Mouse (Mus musculus): ENCODE results near the gene Aaas.

Gene Aaas

DNA sequence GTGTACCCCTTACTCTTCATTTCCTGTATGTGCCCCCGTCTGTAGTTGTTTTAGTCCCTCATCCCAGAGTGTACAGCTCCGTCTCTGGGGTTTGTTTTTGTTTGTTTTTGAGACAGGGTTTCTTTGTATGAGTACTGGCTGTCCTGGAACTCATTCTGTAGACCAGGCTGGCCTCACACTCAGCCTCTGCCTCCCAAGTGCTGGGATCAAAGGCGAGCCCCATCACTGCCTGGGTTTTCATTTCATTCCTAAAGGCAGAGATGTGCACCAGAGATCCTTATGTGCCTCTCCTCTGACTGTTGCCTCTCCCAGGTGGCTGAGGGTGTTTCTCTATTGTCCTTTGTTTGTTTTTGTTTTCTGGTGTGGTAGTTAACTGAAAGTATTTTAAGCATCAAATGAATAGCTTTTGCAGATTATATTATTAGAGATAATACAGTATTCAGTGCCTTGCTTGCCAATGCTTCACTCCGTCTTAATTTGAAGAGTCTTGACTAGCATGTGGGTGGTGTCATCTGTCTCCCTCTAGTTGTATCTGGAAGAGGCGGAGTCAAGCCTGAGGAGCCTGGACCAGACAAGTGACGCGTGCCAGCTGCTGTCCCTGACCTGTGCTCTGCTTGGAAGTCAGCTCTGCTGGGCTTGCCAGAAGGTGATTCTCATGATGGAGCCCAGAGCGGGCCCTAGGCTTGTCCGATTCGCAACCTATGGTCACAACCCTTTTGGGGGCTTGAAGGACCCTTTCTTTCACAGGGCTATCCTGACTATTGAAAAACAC lies 40.3 kb downstream of the Aaas start:
- DNase-seq (ENCODE audit: low spot score in 2 of 2), result no peak

GRCm38 (mm10) chr15:102308717-102309116 lies 41.9 kb downstream of the Aaas start:
- DNase-seq (ENCODE audit: low spot score in 2 of 2), result no peak

DNA sequence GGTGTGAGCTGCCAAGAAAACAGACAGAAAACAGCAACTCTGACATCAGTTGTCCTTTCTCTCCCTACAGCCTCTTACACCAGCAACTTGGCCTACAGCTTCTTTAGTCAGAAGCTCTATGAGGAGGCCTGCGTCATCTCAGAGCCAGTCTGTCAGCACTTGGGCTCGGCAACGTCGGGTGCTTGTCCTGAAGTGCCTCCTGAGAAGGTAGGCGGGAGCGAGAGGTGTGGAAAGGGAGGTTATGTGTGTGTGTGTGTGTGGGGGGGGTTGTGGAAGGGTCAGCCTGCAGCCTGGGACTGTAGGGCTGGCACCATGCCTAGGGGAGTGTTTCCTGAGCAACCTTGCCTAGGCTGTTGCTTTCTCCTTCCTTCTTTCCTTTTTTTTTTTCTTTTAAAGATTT lies 48.0 kb downstream of the Aaas start:
- no peak for DNase-seq (ENCODE audit: low spot score in 2 of 2)

DNA sequence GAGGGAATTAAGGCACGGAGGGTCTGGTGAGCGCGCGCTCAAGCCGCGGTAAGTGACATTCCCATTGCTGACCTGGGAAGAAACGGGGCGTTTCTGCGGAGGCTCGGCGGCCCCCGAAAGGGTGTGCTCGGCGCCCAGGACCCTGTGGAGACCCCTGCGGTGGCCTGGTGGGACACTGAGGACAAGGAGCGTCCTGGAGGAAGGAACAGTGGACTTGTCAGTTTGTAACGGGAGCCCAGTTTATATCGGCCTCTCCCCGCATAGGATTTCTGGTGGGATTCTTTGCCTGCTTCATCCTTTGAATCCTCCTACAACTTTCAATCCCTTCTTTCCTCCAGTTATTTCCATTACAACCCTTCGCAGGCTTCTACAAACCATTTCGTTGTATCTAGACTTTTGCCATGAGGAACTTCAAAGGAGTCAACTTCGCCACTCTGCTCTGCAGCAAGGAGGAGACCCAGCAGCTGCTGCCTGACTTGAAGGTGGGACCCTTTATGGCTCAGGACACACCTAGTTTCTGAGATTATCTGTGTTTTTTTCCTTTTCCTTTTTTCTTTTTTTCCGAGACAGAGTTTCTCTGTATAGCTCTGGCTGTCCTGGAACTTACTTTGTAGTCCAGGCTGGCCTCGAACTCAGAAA lies 54.1 kb downstream of the Aaas start:
- DNase-seq (ENCODE audit: low spot score in 2 of 2), result no peak

GRCm38 (mm10) chr15:102295633-102296367 lies 54.8 kb downstream of the Aaas start, which contains the start of gene Espl1:
Gene Espl1 (plus strand): TSS chr15:102296266.
- DNase-seq (ENCODE audit: low spot score in 2 of 2), result peak; percentile 91 to 97

Data from spleen, postnatal 10 days (tissue).